In genomic region chr11:3314148-3314547, GRCm38 (mm10) we compare ENCODE assay signal across 8 mouse cellular contexts. TPM values are rescaled to one million over a fixed set of nuclear protein-coding genes. Genes with fewer than 3 reads are reported as not detected.
A peak's percentile ranks its signal among the peaks of the same experiment; 100 is the strongest.
DNase-seq lines count a peak whose midpoint lies in the region; ATAC-seq lines count a peak whose summit lies in the region.

No protein-coding gene starts in this region.

- WGBS in midbrain, embryonic 12.5 days: 25% methylated on average over 2 of the region's 2 CpGs

- H3K27me3 ChIP-seq in midbrain, embryonic 12.5 days: no peaks in the 10 kb centered on the region

- no peak overlapping the region for H3K4me3 ChIP-seq in midbrain, embryonic 12.5 days

- no peaks in the 10 kb centered on the region for H3K9me3 ChIP-seq in midbrain, embryonic 12.5 days

- no peak overlapping the region for H3K9ac ChIP-seq in midbrain, embryonic 12.5 days (replicated peaks)

- H3K4me2 ChIP-seq in midbrain, embryonic 12.5 days (replicated peaks): no peak overlapping the region

- H3K27ac ChIP-seq in midbrain, embryonic 12.5 days (replicated peaks): no peak overlapping the region

- no peaks in the 10 kb centered on the region for H3K4me1 ChIP-seq in midbrain, embryonic 12.5 days

- peaks cover 56% of the 10 kb centered on the region for H3K36me3 ChIP-seq in midbrain, embryonic 12.5 days

- ATAC-seq in midbrain, embryonic 12.5 days (ENCODE audit: low FRiP score, low read depth): peak; percentile 53; the same call in 1 of the 2 replicates

- peak; percentile 47 for DNase-seq in ovary, postnatal 14 days (ENCODE audit: low spot score)
- no peak for DNase-seq in ovary, postnatal 10 days (ENCODE audit: low spot score)
- peak; percentile 86 for DNase-seq in NIH3T3 (ENCODE audit: low read depth)
- peak; percentile 74 to 78 for DNase-seq in cerebellum, postnatal 36 days
- peak; percentile 77 for DNase-seq in heart, postnatal 4 days
- peak; percentile 70 to 71 for DNase-seq in layer of hippocampus, postnatal 10 days (ENCODE audit: low spot score in 2 of 2)
- DNase-seq in urinary bladder, adult 18-20 months (ENCODE audit: low spot score in 2 of 2): no peak

RNA-seq across cellular contexts. Expression of gene Pik3ip1, which starts 16.1 kb away (rescaled TPM):
- total RNA-seq in heart, postnatal 4 days (2021): 10 to 100 TPM; 11.7 to 12.0 TPM
- 10 to 100 TPM; 27.0 to 27.4 TPM for total RNA-seq in layer of hippocampus, postnatal 10 days (2021)
- polyA plus RNA-seq in midbrain, embryonic 12.5 days (2016; fragmentation: Nextera tagmentation; extraction: Ambion mirVana): 17.3 TPM in 2 replicates

RNA-seq across cellular contexts. Expression of gene Patz1, which starts 25.5 kb away (rescaled TPM):
- total RNA-seq in heart, postnatal 4 days (2021): 10 to 100 TPM; 38.5 to 41.6 TPM
- total RNA-seq in layer of hippocampus, postnatal 10 days (2021): 10 to 100 TPM; 54.0 to 57.7 TPM
- 140 and 154 TPM in 2 replicates for polyA plus RNA-seq in midbrain, embryonic 12.5 days (2016; fragmentation: Nextera tagmentation; extraction: Ambion mirVana)

RNA-seq across cellular contexts. Expression of gene Drg1, which starts 47.9 kb away (rescaled TPM):
- total RNA-seq in heart, postnatal 4 days (2021): 10 to 100 TPM; 77.9 to 84.2 TPM
- 10 to 100 TPM; 94.5 to 98.3 TPM for total RNA-seq in layer of hippocampus, postnatal 10 days (2021)
- polyA plus RNA-seq in midbrain, embryonic 12.5 days (2016; fragmentation: Nextera tagmentation; extraction: Ambion mirVana): 264 and 285 TPM in 2 replicates

Comparison
In these comparisons a context has a peak if more than half of its experiments do, and no peak if none do; other contexts are left out.
1. DNase-seq: peak in ovary, postnatal 14 days (single experiment), NIH3T3 (single experiment), cerebellum, postnatal 36 days (2 of 2), heart, postnatal 4 days (single experiment) and layer of hippocampus, postnatal 10 days (2 of 2); none in ovary, postnatal 10 days (single experiment) and urinary bladder, adult 18-20 months (0 of 2).